ENCODE assay signal across 8 mouse cellular contexts in the genomic region with DNA sequence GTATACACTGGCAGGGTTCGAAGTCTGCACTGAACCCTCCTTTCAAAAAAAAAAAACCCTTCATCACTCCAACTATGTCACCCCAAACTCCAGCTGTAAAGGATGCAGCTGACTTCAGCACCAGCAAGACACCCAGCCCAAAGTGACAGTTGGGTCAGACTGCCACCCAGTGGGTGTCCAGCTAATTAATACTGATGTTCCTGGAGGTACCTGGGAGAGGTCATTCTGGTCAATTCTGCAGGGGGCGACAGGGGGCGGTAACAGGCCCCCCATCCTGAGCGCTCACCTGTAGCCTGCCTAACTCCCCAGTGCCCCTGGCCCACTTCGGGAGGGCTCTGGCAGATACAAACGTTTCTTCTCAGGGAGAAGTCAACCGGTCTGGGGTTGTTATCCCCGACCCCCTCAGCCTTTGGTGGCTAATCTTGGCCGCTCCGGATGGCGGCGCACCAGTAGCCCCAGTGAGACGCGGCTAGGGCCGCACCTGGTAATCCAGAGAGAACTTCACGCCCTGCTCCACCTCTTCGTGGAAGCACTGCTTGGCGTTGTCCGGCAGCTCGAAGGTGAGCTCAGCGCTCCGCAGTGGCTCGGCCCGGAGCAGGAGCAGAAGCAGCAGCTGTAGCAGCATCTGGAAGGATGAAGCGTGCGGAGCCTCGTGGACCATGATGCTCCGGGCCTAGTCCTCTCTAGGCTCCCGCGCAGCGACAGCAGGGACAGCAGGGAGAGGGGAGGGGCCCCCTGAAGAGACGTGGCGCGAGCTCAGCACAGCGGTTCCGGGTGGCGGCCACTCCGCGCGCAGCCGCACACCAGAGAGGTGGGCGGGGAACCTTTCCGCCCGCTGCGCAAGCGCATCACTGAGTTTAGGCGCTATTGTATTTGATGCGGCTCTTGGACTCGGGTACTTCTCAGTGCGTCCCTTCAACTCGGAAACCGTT. TPM values are rescaled to one million over a fixed set of nuclear protein-coding genes. Genes with fewer than 3 reads are reported as not detected.
DNase-seq lines count a peak whose midpoint lies in the region; ATAC-seq and TF ChIP-seq lines count a peak whose summit lies in the region.

Tmed3 (minus strand) TSS at position 804 of the 932 bp plus-strand sequence.

- peak within 1 kb of the TSS; percentile 93 for H3K4me3 ChIP-seq in bone marrow, adult 2 months (replicated peaks; ENCODE audit: control insufficient read depth, low read depth, low read length)
- peak within 1 kb of the TSS; percentile 69 for H3K4me3 ChIP-seq in embryonic facial prominence, embryonic 15.5 days (replicated peaks)
- peak within 1 kb of the TSS; percentile 60 for H3K4me3 ChIP-seq in limb, embryonic 14.5 days (replicated peaks; ENCODE audit: low read length)
- peak within 1 kb of the TSS; percentile 60 for H3K4me3 ChIP-seq in midbrain, postnatal 0 days (ENCODE audit: low read depth, low read length)

- no peaks in the 10 kb centered on the region for H3K9me3 ChIP-seq in embryonic facial prominence, embryonic 15.5 days (replicated peaks)
- H3K9me3 ChIP-seq in limb, embryonic 14.5 days (ENCODE audit: control insufficient read depth, low read length): no peaks in the 10 kb centered on the region
- H3K9me3 ChIP-seq in midbrain, postnatal 0 days (ENCODE audit: low read length): no peaks in the 10 kb centered on the region

- H3K27me3 ChIP-seq in embryonic facial prominence, embryonic 15.5 days: no peaks in the 10 kb centered on the region; the same call in 1 of the 2 replicates
- no peaks in the 10 kb centered on the region for H3K27me3 ChIP-seq in limb, embryonic 14.5 days (ENCODE audit: control insufficient read depth, insufficient read depth, low read length)
- H3K27me3 ChIP-seq in midbrain, postnatal 0 days (ENCODE audit: insufficient read depth, low read length): no peaks in the 10 kb centered on the region

- peak; percentile 93 for DNase-seq in 416B (ENCODE audit: low read depth)
- peak; percentile 92 for DNase-seq in heart, adult 8-10 months (ENCODE audit: low spot score)
- DNase-seq in kidney, adult 9 months: peak; percentile 90
- DNase-seq in limb, embryonic 14.5 days (ENCODE audit: low spot score): peak; percentile 95
- peak; percentile 95 for DNase-seq in midbrain, postnatal 0 days (ENCODE audit: low spot score)
- DNase-seq in spleen, postnatal 14 days (ENCODE audit: low spot score in 2 of 2): peak; percentile 76 to 80

- TF ChIP-seq CTCF in bone marrow, adult 2 months (IDR thresholded peaks at IDR 0.05; ENCODE audit: control insufficient read depth, insufficient read depth, low read length): peak; percentile 62
- TF ChIP-seq CTCF in midbrain, postnatal 0 days (IDR thresholded peaks at IDR 0.05): peak; percentile 48

- peak within 1 kb of the TSS; percentile 93 for H3K27ac ChIP-seq in bone marrow, adult 2 months (ENCODE audit: control insufficient read depth, insufficient read depth, low read depth, low read length, poor library complexity)
- H3K27ac ChIP-seq in embryonic facial prominence, embryonic 15.5 days (replicated peaks): peak within 1 kb of the TSS; percentile 85
- H3K27ac ChIP-seq in limb, embryonic 14.5 days (replicated peaks; ENCODE audit: low read depth, low read length): peak within 1 kb of the TSS; percentile 82
- H3K27ac ChIP-seq in midbrain, postnatal 0 days (ENCODE audit: low read depth, low read length): peak within 1 kb of the TSS; percentile 81

- peak within 1 kb of the TSS; percentile 81 for H3K4me2 ChIP-seq in embryonic facial prominence, embryonic 15.5 days (replicated peaks)
- peak within 1 kb of the TSS; percentile 91 for H3K4me2 ChIP-seq in limb, embryonic 14.5 days (replicated peaks; ENCODE audit: low read depth, low read length, severe bottlenecking)
- peak within 1 kb of the TSS; percentile 72 for H3K4me2 ChIP-seq in midbrain, postnatal 0 days (ENCODE audit: low read depth, low read length, poor library complexity, severe bottlenecking)

- H3K4me1 ChIP-seq in bone marrow, adult 2 months (ENCODE audit: control insufficient read depth, insufficient read depth, low read length): peaks cover 6% of the 10 kb centered on the region
- H3K4me1 ChIP-seq in embryonic facial prominence, embryonic 15.5 days: peaks cover 8% of the 10 kb centered on the region
- H3K4me1 ChIP-seq in limb, embryonic 14.5 days (ENCODE audit: control insufficient read depth, insufficient read depth, low read length): peaks cover 7% of the 10 kb centered on the region
- H3K4me1 ChIP-seq in midbrain, postnatal 0 days (ENCODE audit: insufficient read depth, low read length): peaks cover 4% of the 10 kb centered on the region; the same call in 1 of the 2 replicates

- under 1% methylated on average over 52 of the region's 52 CpGs for WGBS in bone marrow, adult 2 months
- WGBS in embryonic facial prominence, embryonic 15.5 days: 3% methylated on average over 51 of the region's 52 CpGs
- 2% methylated on average over 49 of the region's 52 CpGs for WGBS in limb, embryonic 14.5 days
- 2% methylated on average over 50 of the region's 52 CpGs for WGBS in midbrain, postnatal 0 days

- peak within 1 kb of the TSS; percentile 86 for H3K9ac ChIP-seq in embryonic facial prominence, embryonic 15.5 days
- peak within 1 kb of the TSS; percentile 86 for H3K9ac ChIP-seq in limb, embryonic 14.5 days (ENCODE audit: low read depth, low read length, severe bottlenecking)
- peak within 1 kb of the TSS; percentile 89 for H3K9ac ChIP-seq in midbrain, postnatal 0 days (replicated peaks; ENCODE audit: low read length, poor library complexity, severe bottlenecking)

- peaks cover 29% of the 10 kb centered on the region for H3K36me3 ChIP-seq in embryonic facial prominence, embryonic 15.5 days
- peaks cover 31% of the 10 kb centered on the region for H3K36me3 ChIP-seq in limb, embryonic 14.5 days (ENCODE audit: control insufficient read depth, insufficient read depth, low read length)
- H3K36me3 ChIP-seq in midbrain, postnatal 0 days (ENCODE audit: insufficient read depth, low read length): peaks cover 12% of the 10 kb centered on the region

- ATAC-seq in embryonic facial prominence, embryonic 15.5 days (ENCODE audit: insufficient number of reproducible peaks, low FRiP score, low TSS enrichment, low read depth): peak; percentile 98
- peak; percentile 98 for ATAC-seq in limb, embryonic 14.5 days (ENCODE audit: low FRiP score, low read depth)
- peak; percentile 98 for ATAC-seq in midbrain, postnatal 0 days (ENCODE audit: low FRiP score)

- peak; percentile 88; the same call in 1 of the 2 replicates for TF ChIP-seq POLR2A in bone marrow, adult 2 months (IDR thresholded peaks at IDR 0.05; ENCODE audit: borderline replicate concordance, control insufficient read depth, low read depth, low read length)
- peak; percentile 87; the same call in 1 of the 2 replicates for TF ChIP-seq POLR2A in limb, embryonic 14.5 days (IDR thresholded peaks at IDR 0.05; ENCODE audit: borderline replicate concordance, extremely low read depth, insufficient read depth, insufficient read length)

RNA-seq across cellular contexts. Expression of gene Tmed3, which starts in this region (rescaled TPM):
- polyA plus RNA-seq in bone marrow, adult 2 months (2011; ENCODE audit: insufficient read depth, insufficient read length, low replicate concordance, missing spikeins): 32.8 and 57.8 TPM in 2 replicates
- 148 and 157 TPM in 2 replicates for polyA plus RNA-seq in embryonic facial prominence, embryonic 15.5 days (2015; fragmentation: Nextera tagmentation; extraction: Ambion mirVana)
- 10 to 100 TPM; 21.9 to 30.3 (median 28.0) TPM for total RNA-seq in heart, adult 8-10 months (2022)
- polyA plus RNA-seq in limb, embryonic 14.5 days (2012; rRNA removed): 111 and 123 TPM in 2 replicates
- 152 and 173 TPM in 2 replicates for polyA plus RNA-seq in limb, embryonic 14.5 days (2014; fragmentation: Nextera tagmentation; extraction: Ambion mirVana)
- 56.5 and 59.3 TPM in 2 replicates for total RNA-seq in midbrain, postnatal 0 days (2014; rRNA removed)
- 57.6 and 62.2 TPM in 2 replicates for polyA plus RNA-seq in midbrain, postnatal 0 days (2015; fragmentation: Nextera tagmentation; extraction: Ambion mirVana)

Comparison
In these comparisons a context has a peak if more than half of its experiments do, and no peak if none do; other contexts are left out.
1. Peak in every context shown above with its lines: DNase-seq, ATAC-seq, H3K4me3 ChIP-seq and H3K27ac ChIP-seq.